Mouse (Mus musculus) kidney, postnatal 36 days (tissue): ENCODE data around the gene Fmnl2.

Source experiments
- DNase-seq, 2 experiments: peaks; one replicate each; pipeline ENCODE4 v3.0.0; 2021 to 2022; ENCODE audit warnings: mixed read lengths in 2 of 2

Fmnl2 gene

DNA sequence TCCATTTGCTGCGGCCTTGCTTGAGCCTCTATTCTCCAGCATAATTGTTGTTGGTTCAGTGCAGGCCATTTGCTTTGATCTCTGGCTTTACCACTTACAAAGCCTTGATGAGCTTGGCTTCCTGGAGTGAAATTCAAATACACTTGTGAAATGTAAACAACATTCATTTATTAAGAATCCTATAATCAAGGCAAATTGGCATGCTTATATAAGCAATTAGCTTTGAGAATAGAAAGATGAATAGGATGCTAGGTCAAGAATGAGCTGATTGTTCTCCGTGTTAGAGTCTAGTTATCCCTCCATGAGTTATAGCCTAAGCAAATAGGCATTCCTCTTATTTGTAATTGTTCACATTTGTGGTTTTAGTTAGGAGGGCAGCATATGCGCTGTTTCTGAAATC lies 8.5 kb downstream of the Fmnl2 start:
- no peak for DNase-seq

DNA sequence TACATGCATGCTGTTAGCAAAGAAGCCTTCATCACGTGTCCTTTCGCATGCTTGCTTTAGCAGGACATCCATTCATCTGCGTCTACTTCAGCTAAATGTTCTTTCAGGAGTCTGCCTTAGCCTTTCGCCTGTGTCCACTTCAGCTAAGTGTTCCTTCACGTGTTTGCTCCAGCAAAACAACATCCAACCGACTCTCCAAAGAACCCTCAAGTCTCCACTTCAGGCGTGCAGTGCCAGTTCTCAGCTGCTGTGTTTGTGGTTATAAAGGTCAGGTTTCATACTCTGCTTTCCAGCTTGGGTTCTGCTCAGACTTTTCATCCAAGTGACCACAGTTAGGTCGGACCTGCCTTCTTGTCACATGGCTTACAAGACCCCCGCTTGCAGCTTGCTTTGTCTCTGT lies 10.1 kb downstream of the Fmnl2 start:
- no peak for DNase-seq

GRCm38 (mm10) chr2:52868181-52868580 lies 10.5 kb downstream of the Fmnl2 start:
- DNase-seq, result no peak

- peak in 1 of 2 experiments; percentile 29 for DNase-seq
Measured at GRCm38 (mm10) chr2:52872636-52873035, 15.0 kb downstream of the Fmnl2 start.

DNA sequence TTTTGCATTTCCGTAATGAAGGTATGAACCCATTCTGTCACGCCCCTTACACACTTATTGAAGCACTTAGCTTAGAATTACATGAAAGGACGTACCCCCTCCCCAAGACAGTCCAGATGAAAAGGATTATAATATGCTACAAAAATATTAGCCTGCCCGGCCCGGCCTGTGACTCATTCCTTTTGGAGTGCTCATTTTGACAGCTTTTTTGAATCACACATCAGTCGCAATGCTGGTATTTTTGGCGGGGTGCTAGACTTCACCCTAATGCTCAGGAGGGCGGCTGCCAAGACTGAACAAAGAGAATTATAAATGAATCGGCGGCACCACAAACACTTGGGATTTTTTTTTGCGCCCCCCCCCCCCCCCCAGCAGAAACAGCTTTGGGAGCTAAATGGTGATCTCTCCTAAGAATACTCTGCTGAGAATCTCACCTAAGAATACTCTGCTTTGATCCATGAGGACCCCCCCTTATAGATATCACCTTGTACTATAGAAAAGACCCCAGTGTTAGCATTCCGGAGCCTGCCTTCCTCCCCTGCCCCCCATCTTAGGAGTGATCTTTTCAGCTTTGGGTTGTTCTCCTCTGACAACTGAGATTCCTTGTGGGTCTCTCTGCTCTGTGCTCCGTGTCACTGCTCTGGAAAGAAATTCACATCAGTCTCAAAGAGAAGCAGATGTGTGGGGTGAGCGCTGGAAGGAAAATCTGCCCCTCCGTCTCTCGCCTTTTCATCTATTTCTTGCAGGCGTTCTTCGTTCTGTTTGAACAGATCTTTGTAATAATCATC lies 15.8 kb downstream of the Fmnl2 start:
- DNase-seq, result no peak

DNA sequence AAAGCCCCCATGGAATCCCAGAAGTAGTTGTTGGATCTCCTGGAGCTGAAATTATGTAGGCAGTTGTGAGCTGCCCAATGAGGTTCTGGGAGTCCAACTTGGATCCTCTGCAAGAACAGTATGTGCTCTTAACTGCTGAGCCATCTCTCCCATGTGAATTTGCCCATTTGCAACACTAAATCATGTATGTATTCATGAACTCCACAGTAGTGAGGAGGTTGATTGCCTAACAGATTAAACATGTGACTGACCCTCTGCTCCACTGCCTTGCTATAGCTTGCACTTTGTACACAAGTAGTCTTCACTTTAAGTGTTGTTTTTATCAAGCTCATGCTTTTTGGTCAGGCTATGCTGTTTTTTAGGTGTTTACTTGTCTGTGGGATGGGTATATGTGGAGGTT lies 17.1 kb downstream of the Fmnl2 start:
- no peak for DNase-seq

GRCm38 (mm10) chr2:52875801-52876200 lies 18.1 kb downstream of the Fmnl2 start:
- DNase-seq, result no peak

DNA sequence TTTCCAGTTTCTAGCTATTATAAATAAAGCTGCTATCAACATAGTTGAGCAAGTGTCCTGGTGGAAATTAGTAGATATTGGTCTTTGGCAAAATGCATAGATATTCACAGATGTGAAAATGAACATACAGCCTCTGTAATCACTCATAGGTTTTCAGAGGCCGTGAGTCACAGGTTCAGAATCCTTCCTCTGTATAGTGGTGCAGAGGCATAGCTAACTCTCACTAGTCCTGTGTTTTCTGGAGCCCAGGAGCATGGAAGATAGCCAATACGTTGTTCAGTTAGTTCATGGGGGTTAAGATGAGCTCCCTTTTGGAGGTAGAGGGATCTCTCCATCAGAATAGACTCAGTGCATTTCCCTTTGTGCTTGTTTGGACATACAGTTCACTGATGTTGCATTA lies 25.7 kb downstream of the Fmnl2 start:
- no peak for DNase-seq

- no peak for DNase-seq
Measured at GRCm38 (mm10) chr2:52884082-52884481, 26.4 kb downstream of the Fmnl2 start.

DNA sequence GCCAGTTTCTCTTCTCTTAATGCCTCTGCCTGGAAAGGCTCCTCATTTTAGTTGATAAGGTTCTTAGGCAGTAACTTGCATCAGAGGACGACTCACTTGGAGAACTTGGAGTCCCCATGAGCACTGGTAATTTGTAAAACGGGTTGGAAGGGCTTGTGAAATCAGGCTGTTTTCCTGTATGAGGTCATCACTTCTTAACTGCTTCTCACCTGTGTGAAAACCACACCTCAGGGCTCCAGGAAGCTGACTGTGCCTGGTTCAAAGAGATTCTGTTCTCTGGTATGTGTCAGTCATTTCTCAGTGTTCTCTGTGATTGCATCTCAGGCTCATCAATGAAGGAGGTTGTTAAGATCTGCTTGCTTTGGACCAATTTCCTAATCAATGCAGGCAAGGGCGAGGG lies 27.4 kb downstream of the Fmnl2 start:
- DNase-seq, result no peak

- DNase-seq, result no peak
Measured at GRCm38 (mm10) chr2:52887281-52887680, 29.6 kb downstream of the Fmnl2 start.

- DNase-seq, result no peak
Measured at GRCm38 (mm10) chr2:52891115-52891514, 33.5 kb downstream of the Fmnl2 start.

DNA sequence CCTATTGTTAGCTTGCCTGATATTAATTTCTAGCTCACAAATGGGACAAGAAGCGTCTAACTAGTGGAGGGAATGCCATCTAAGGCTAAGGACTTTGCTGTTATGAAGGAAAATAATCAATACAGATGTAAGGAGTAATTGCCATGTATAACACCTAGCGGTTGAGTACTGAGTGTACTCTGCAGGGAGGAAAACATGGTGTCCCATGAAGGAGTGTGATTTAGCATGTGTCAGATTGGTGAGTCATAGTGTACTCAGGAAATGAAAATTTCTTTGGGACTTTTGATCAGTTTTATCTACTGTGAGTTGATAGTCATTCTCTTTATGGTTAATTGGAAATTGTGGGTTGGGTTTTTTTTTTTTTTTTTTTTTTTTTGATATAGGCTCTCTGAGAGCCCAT lies 34.1 kb downstream of the Fmnl2 start:
- DNase-seq, result no peak

GRCm38 (mm10) chr2:52894983-52895621 lies 37.4 kb downstream of the Fmnl2 start:
- peak; percentile 69 to 75 for DNase-seq

- no peak for DNase-seq
Measured at GRCm38 (mm10) chr2:52896995-52897394, 39.3 kb downstream of the Fmnl2 start.

DNA sequence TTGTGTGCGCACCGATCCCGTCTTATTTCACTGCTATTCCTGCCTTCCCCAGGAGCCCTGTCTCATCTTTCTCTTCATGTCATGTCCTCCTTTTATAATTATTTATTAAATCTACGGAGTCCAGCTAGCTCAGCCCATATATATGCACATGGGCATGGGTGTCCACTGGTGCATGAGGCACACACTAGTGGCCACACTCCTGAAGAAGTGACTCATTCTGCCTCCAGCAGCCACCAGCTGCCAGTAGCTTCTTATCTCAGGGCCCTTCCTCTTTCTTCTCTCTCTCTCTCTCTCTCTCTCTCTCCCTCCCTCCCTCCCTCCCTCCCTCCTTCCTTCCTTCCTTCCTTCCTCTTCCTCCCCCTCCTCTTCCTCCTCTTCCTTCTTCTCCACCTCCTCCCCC lies 43.1 kb downstream of the Fmnl2 start:
- no peak for DNase-seq

DNA sequence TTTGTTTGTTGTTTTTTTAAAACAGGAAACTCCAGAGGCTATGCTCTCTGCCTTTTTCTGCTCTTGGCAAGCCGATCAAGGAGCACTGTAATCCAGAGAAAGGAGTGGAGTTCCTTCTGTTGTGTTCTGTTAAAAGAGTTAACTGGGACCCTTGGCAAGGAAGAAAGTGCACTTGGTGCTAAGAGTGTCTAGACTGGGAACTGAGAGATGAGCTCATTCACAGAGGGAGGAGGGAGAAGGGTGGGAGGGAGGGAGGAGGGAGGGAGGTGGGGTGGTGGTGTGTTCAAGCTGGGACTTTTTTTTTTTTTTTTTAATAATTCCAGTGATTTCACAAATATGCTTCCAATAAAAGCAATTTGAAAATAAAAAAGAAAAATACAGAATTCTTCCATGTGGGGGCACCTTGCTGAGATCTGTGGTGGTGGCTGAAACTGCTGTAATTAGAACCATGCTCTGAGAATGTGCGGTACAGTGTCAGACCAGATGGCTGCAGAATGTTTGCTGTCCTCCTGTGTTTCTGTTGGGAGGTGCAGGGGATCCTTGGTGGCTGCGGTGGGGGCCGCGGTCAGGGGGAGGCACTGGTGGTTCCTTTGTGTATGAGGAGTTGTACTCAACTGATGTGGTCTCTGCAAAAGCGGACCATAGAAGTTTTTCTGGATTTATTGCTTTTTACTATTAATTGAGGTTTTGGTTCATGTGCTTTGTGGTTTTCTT lies 43.8 kb downstream of the Fmnl2 start:
- no peak for DNase-seq

DNA sequence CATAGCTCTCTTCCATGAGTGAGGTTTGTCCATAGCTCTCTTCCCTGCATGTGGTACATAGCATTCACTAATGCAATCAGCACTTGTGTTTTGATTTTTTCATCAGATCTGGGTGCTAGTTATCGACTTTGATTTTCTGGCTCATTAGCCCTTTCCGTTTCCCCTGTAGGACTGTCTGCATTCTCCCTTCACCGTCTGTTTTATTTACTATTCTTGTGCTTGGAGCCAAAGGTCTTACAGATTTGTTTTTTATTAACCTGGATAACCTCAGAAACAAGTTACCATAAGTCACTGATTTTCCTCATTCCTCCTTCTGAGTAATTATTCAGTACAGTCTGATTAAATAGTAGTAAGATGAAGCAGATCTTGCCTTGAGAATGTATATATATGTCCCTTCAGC lies 44.8 kb downstream of the Fmnl2 start:
- no peak for DNase-seq

- DNase-seq, result no peak
Measured at GRCm38 (mm10) chr2:52903228-52903963, 45.7 kb downstream of the Fmnl2 start.

- no peak for DNase-seq
Measured at GRCm38 (mm10) chr2:52904526-52904925, 46.9 kb downstream of the Fmnl2 start.

DNA sequence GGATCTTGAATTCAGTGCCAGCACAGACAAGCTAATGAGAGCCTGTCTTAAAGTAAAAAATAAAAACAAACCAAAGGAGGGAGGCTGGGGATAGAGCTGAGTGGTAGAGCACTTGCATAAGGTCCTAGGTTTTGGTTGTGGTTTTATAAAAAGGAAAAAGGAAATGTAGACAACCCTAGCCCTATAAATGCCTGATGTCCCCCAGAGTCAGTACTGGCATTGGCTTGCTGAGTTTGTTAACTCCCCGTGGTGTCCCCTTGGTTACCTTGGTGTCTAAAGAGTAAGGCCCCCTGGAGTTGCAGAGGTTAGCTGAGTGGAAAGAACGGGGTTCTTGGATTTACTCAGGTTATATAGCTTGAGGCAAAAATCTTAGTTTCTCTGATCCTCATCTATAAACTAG lies 55.7 kb downstream of the Fmnl2 start:
- no peak for DNase-seq

- DNase-seq, result no peak
Measured at GRCm38 (mm10) chr2:52913746-52914145, 56.1 kb downstream of the Fmnl2 start.

DNA sequence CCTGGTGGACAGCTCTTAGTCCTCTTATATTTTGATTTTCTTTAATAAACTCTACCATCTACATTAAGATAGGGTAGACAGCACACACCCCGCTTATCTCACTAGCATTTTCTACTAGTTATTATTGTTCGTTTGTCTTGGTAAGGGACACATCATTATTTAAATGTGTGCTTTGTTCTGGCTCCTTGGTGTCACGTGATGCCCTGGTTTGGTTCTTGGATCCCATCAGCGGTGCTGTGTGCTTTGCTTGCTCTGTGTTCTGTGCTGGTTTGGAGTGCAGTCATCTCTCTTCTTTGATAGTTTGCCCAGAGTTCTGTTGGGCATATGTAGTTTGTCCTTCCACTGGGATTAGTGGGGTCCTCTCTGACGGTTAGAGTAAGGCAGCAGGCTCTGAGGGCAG lies 57.9 kb downstream of the Fmnl2 start:
- no peak for DNase-seq
